Mouse (Mus musculus) hindbrain, embryonic 12.5 days (tissue): ENCODE data around the gene Emilin1. TPM values are rescaled to one million over a fixed set of nuclear protein-coding genes. Genes with fewer than 3 reads are reported as not detected.

Source experiments
- ATAC-seq: fragments of 200-750 bp; cut with Nextera tagmentation; 2 replicates; pipeline ENCODE4 v1.8.0; 2017; ENCODE audit warnings: moderate TSS enrichment; ENCODE audit not compliant: low FRiP score
- H3K27ac ChIP-seq: fragments of 300-500 bp; sonication (generic); 2 replicates; pipeline ENCODE4 v1.5.1; 2016; ENCODE audit warnings: mild to moderate bottlenecking
- H3K27me3 ChIP-seq: fragments of 300-500 bp; sonication (generic); 2 replicates; pipeline ENCODE4 v1.6.1; 2016; ENCODE audit warnings: mild to moderate bottlenecking
- H3K36me3 ChIP-seq: fragments of 300-500 bp; sonication (generic); 2 replicates; pipeline ENCODE4 v1.6.1; 2016; ENCODE audit warnings: mild to moderate bottlenecking
- H3K4me1 ChIP-seq: fragments of 300-500 bp; sonication (generic); 2 replicates; pipeline ENCODE4 v1.6.1; 2016
- H3K4me2 ChIP-seq: fragments of 300-500 bp; sonication (generic); replicated peaks from 2 replicates; pipeline ENCODE4 v1.6.1; 2016; ENCODE audit warnings: mild to moderate bottlenecking
- H3K4me3 ChIP-seq: fragments of 300-500 bp; sonication (generic); 2 replicates; pipeline ENCODE4 v1.5.1; 2016; ENCODE audit warnings: mild to moderate bottlenecking
- H3K9ac ChIP-seq: fragments of 300-500 bp; sonication (generic); 2 replicates; pipeline ENCODE4 v1.6.1; 2016; ENCODE audit warnings: mild to moderate bottlenecking, moderate library complexity
- H3K9me3 ChIP-seq: fragments of 300-500 bp; sonication (generic); replicated peaks from 2 replicates; pipeline ENCODE4 v1.6.1; 2016; ENCODE audit warnings: mild to moderate bottlenecking
- WGBS: fragments of 180-500 bp; shearing (Covaris S2); methylation state at CpG from one replicate; pipeline ENCODE4 v1.1.7; 2016; 5-methylcytosine and 5-hydroxymethylcytosine counted together
- polyA plus RNA-seq: library from polyadenylated mRNA; unstranded; fragments of >200 nt; fragmentation: Nextera tagmentation; extraction: Ambion mirVana; gene quantifications from 2 replicates; pipeline ENCODE4 v1.2.1, GENCODE M21; 2016

Gene Emilin1
- polyA plus RNA-seq = 121 and 122 TPM in 2 replicates

GRCm38 (mm10) chr5:30913060-30913841, at the start of gene Emilin1:
Gene Emilin1, plus strand, starts transcription at chr5:30913402.
- Histone ChIP-seq H3K4me1 (peaks cover 41% of the 10 kb centered on the region), H3K36me3 (peaks cover 5% of the 10 kb centered on the region; the same call in 1 of the 2 replicates), H3K4me3 (peak within 1 kb of the TSS; percentile 31), H3K27ac (peak within 1 kb of the TSS; percentile 86), H3K9ac (peak within 1 kb of the TSS; percentile 55), H3K4me2 (peak within 1 kb of the TSS; percentile 46), H3K27me3 (no peaks in the 10 kb centered on the region), H3K9me3 (no peaks in the 10 kb centered on the region)
- 35% methylated on average over 9 of the region's 13 CpGs for WGBS
- no peak for ATAC-seq

GRCm38 (mm10) chr5:30863852-30864251, 49.4 kb upstream of the Emilin1 start:
- Histone ChIP-seq H3K27ac (no peak overlapping the region), H3K36me3 (peaks cover 34% of the 10 kb centered on the region), H3K27me3 (no peaks in the 10 kb centered on the region), H3K4me1 (peaks cover 2% of the 10 kb centered on the region; the same call in 1 of the 2 replicates), H3K9me3 (no peaks in the 10 kb centered on the region), H3K4me2 (no peak overlapping the region), H3K9ac (no peak overlapping the region), H3K4me3 (no peak overlapping the region)
- ATAC-seq = no peak
- 56% methylated on average over 4 of the region's 4 CpGs for WGBS

DNA sequence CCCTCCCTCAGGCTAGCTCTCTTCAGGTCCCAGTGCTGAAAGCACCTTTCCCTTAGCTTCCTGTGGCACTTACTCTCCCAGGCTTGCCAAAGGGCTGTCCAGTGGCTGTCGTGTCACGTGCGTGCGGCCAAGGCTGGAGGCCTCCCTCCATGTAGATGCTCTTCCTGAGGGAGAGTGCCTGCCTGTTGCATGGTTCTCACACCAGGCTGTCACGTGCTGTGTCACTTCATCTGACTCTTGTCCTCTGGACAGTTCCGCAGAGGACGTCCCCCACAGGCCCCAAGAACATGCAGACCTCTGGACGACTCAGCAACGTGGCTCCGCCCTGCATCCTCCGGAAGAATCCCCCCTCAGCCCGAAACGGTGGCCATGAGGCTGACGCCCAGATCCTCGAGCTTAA, 48.9 kb upstream of the Emilin1 start:
- Histone ChIP-seq H3K27me3 (no peaks in the 10 kb centered on the region), H3K27ac (no peak overlapping the region), H3K9me3 (no peaks in the 10 kb centered on the region), H3K9ac (no peak overlapping the region), H3K4me1 (peaks cover 6% of the 10 kb centered on the region; the same call in 1 of the 2 replicates), H3K4me3 (no peak overlapping the region), H3K4me2 (no peak overlapping the region), H3K36me3 (peaks cover 34% of the 10 kb centered on the region)
- no peak for ATAC-seq
- WGBS = 52% methylated on average over 15 of the region's 15 CpGs

DNA sequence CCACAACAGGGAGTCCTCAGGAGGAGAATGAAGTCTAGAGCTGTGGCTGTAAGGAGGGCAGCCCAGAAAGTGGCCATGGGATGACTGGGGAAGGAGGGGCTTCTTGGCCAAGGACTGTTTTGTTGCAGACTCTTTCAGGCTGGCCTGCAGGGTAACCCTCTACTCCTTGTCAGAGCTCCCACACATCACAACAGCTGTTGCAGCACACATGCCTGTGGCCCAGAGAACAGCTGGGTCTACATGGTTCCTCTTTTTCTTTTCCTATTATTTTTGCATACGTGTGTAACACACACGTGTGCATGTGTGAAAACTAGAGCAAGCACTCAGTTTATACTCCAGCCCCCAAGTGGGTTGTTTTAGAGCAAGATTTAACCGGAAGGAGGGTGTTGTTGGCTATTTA, 46.3 kb upstream of the Emilin1 start:
- no peak for ATAC-seq
- no peak overlapping the region for H3K9ac ChIP-seq
- no peak overlapping the region for H3K4me2 ChIP-seq
- WGBS = 86% methylated on average over 3 of the region's 3 CpGs
- no peaks in the 10 kb centered on the region for H3K9me3 ChIP-seq
- H3K27ac ChIP-seq = no peak overlapping the region
- H3K36me3 ChIP-seq = peaks cover 42% of the 10 kb centered on the region
- H3K27me3 ChIP-seq = no peaks in the 10 kb centered on the region
- no peak overlapping the region for H3K4me3 ChIP-seq
- peaks cover 19% of the 10 kb centered on the region for H3K4me1 ChIP-seq

DNA sequence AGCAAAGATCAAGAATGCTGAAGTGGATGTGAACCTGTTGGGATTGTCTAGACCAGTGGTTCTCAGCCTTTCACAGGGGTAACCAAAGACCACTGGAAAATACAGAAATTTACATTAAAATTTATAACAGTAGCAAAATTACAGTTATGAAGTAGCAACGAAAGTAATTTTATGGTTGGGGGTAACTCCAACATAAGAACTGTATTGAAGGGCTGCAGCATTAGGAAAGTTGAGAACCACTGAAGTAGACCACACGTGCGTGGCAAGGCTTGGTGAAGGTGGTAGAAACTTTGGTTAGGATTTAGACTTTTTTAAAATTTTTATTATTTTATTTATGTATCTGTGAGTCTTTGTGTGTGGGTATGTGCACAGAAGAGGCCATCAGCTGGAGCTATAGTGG, 45.5 kb upstream of the Emilin1 start, which contains the start of gene Tmem214:
Gene Tmem214 (plus strand): TSS at position 301 of the 400 bp plus-strand sequence.
- WGBS = 90% methylated on average over 3 of the region's 3 CpGs
- H3K9me3 ChIP-seq = no peaks in the 10 kb centered on the region
- H3K4me1 ChIP-seq = peaks cover 19% of the 10 kb centered on the region
- no peaks in the 10 kb centered on the region for H3K27me3 ChIP-seq
- no peak within 1 kb of the TSS for H3K27ac ChIP-seq
- H3K4me3 ChIP-seq = peak within 1 kb of the TSS; percentile 90
- no peak within 1 kb of the TSS for H3K9ac ChIP-seq
- no peak for ATAC-seq
- H3K4me2 ChIP-seq = no peak within 1 kb of the TSS
- peaks cover 43% of the 10 kb centered on the region for H3K36me3 ChIP-seq

DNA sequence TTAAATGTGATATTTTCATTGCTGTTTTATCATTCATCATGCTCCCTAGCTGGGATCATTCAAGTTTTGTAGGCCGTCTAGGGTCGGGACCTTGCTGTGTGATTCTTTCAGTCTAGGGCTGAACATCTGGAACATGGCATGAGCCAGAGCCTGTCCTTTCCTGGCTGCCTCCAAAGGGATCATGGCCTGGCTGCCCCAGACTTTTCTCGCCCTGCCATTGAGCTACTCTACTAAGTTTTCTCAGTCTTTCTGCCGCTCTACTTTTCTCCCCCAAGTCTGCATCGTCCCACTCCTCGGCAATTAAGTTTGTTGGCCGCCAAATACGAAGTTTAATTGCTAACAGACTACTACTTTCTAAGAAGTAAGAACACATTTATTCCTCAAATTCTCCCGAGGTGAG, 44.2 kb upstream of the Emilin1 start:
- Histone ChIP-seq H3K4me2 (peak overlapping the region; percentile 79), H3K4me1 (peaks cover 19% of the 10 kb centered on the region), H3K27ac (no peak overlapping the region; the same call in 1 of the 2 replicates), H3K4me3 (peak overlapping the region; percentile 90), H3K9me3 (no peaks in the 10 kb centered on the region), H3K9ac (peak overlapping the region; percentile 93), H3K36me3 (peaks cover 53% of the 10 kb centered on the region), H3K27me3 (no peaks in the 10 kb centered on the region)
- WGBS = 18% methylated on average over 9 of the region's 9 CpGs
- ATAC-seq = no peak

- Histone ChIP-seq H3K27me3 (no peaks in the 10 kb centered on the region), H3K4me1 (peaks cover 19% of the 10 kb centered on the region), H3K9ac (peak overlapping the region; percentile 93), H3K4me3 (peak overlapping the region; percentile 90), H3K36me3 (peaks cover 53% of the 10 kb centered on the region), H3K4me2 (peak overlapping the region; percentile 79), H3K27ac (peak overlapping the region; percentile 55), H3K9me3 (no peaks in the 10 kb centered on the region)
- WGBS = under 1% methylated on average over 63 of the region's 63 CpGs
- peak; percentile 92 for ATAC-seq
These were observed 43.6 kb upstream of the Emilin1 start for GRCm38 (mm10) chr5:30869405-30870130.

DNA sequence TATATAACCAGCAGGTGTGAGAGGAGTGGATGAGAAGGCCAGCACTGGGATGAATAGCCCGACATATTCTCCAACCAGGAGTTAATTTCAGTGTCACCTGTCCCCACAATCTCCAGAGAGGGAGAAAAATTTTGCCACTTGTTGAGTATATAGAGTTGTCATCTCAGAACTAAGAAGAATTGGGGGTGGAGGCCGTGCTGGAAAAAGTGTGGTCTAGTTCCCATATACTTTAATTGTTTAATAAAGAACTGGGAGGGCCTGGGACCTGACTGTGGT, 43.1 kb upstream of the Emilin1 start:
- ATAC-seq = no peak
- peak overlapping the region; percentile 55 for H3K27ac ChIP-seq
- H3K9me3 ChIP-seq = no peaks in the 10 kb centered on the region
- H3K27me3 ChIP-seq = no peaks in the 10 kb centered on the region
- peak overlapping the region; percentile 93 for H3K9ac ChIP-seq
- H3K4me2 ChIP-seq = peak overlapping the region; percentile 79
- WGBS = 25% methylated on average over 2 of the region's 2 CpGs
- peaks cover 54% of the 10 kb centered on the region for H3K36me3 ChIP-seq
- peak overlapping the region; percentile 90 for H3K4me3 ChIP-seq
- H3K4me1 ChIP-seq = peaks cover 19% of the 10 kb centered on the region

- Histone ChIP-seq H3K4me1 (peaks cover 19% of the 10 kb centered on the region), H3K27ac (no peak overlapping the region), H3K4me3 (no peak overlapping the region), H3K9me3 (no peaks in the 10 kb centered on the region), H3K9ac (no peak overlapping the region), H3K27me3 (no peaks in the 10 kb centered on the region), H3K36me3 (peaks cover 65% of the 10 kb centered on the region), H3K4me2 (no peak overlapping the region)
- WGBS = 92% methylated on average over 9 of the region's 9 CpGs
- ATAC-seq = no peak
These were observed 40.6 kb upstream of the Emilin1 start for GRCm38 (mm10) chr5:30872574-30872973.

DNA sequence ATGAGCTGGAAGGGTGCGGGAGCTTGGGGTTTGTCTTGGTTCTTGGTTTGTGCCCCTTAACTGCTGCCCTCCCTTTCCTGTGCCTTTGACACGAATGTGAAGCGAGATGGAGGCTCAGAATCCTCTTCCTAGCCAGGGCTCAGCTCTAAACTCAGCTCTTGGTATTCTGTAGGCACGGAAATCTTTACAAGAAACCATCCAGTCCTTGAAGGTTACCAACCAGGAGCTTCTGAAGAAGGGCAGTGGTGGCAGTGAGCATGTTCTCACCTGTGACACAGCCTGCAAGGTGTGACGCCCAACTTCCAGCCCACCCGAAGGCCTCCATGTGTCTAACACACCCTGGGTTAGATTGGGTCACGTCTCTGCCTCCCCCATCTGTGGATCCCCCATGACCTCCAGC, 38.8 kb upstream of the Emilin1 start:
- H3K9ac ChIP-seq = no peak overlapping the region
- no peak for ATAC-seq
- H3K27me3 ChIP-seq = no peaks in the 10 kb centered on the region
- no peak overlapping the region for H3K4me3 ChIP-seq
- peaks cover 71% of the 10 kb centered on the region for H3K36me3 ChIP-seq
- H3K4me2 ChIP-seq = no peak overlapping the region
- H3K27ac ChIP-seq = no peak overlapping the region
- H3K4me1 ChIP-seq = peaks cover 13% of the 10 kb centered on the region
- H3K9me3 ChIP-seq = no peaks in the 10 kb centered on the region
- WGBS = 91% methylated on average over 7 of the region's 7 CpGs

GRCm38 (mm10) chr5:30878616-30879015, 34.6 kb upstream of the Emilin1 start:
- 63% methylated on average over 6 of the region's 6 CpGs for WGBS
- H3K4me3 ChIP-seq = no peak overlapping the region
- no peak overlapping the region for H3K4me2 ChIP-seq
- no peaks in the 10 kb centered on the region for H3K27me3 ChIP-seq
- peaks cover 46% of the 10 kb centered on the region for H3K36me3 ChIP-seq
- H3K4me1 ChIP-seq = no peaks in the 10 kb centered on the region
- no peak for ATAC-seq
- no peak overlapping the region for H3K9ac ChIP-seq
- no peaks in the 10 kb centered on the region for H3K9me3 ChIP-seq
- H3K27ac ChIP-seq = no peak overlapping the region

GRCm38 (mm10) chr5:30879347-30879943, 33.8 kb upstream of the Emilin1 start:
- Histone ChIP-seq H3K9me3 (no peaks in the 10 kb centered on the region), H3K4me2 (no peak overlapping the region), H3K4me1 (no peaks in the 10 kb centered on the region), H3K36me3 (peaks cover 37% of the 10 kb centered on the region), H3K4me3 (no peak overlapping the region), H3K9ac (no peak overlapping the region), H3K27ac (no peak overlapping the region), H3K27me3 (no peaks in the 10 kb centered on the region)
- ATAC-seq = no peak
- 91% methylated on average over 5 of the region's 5 CpGs for WGBS
